In genomic region chr4:87990940-87991339, GRCm38 (mm10) we compare ENCODE assay signal across 23 mouse cellular contexts.
"Had no signal": no experiment of that assay in that cellular context is flagged by ENCODE, and none has a peak within 500 bp of the region (broad histone marks: within the 10 kb centered on the region; RNA-seq: fewer than 3 reads in every experiment).

No protein-coding gene starts in this region.

- H3K36me3 ChIP-seq: intestine, embryonic 15.5 days; limb, embryonic 15.5 days; liver, embryonic 12.5 days had no signal

- H3K27me3 ChIP-seq: heart, embryonic 12.5 days; hindbrain, embryonic 12.5 days; intestine, embryonic 15.5 days; limb, embryonic 13.5 days; limb, embryonic 15.5 days; liver, embryonic 12.5 days had no signal

- H3K27ac ChIP-seq: gastrocnemius, adult 2 months; heart, embryonic 10.5 days; hindbrain, embryonic 10.5 days; hindbrain, embryonic 12.5 days; hindbrain, embryonic 14.5 days; intestine, embryonic 15.5 days; layer of hippocampus, adult 2 months; left cerebral cortex, adult 2 months; limb, embryonic 13.5 days; limb, embryonic 15.5 days; liver, embryonic 12.5 days; liver, embryonic 14.5 days had no signal

- DNase-seq: gastrocnemius, adult 2 months; gastrocnemius, postnatal 10 days; gastrocnemius, postnatal 25 days; heart, postnatal 10 days; heart, postnatal 4 days; kidney, adult 18-20 months; left cerebral cortex, postnatal 4 days; lung, adult 18-20 months had no signal

- H3K4me3 ChIP-seq: gastrocnemius, adult 2 months; heart, embryonic 10.5 days; heart, embryonic 12.5 days; hindbrain, embryonic 10.5 days; hindbrain, embryonic 12.5 days; intestine, embryonic 15.5 days; layer of hippocampus, adult 2 months; left cerebral cortex, adult 2 months; limb, embryonic 13.5 days; limb, embryonic 15.5 days; liver, embryonic 12.5 days had no signal

- H3K9ac ChIP-seq: heart, embryonic 12.5 days; hindbrain, embryonic 12.5 days; hindbrain, embryonic 14.5 days; intestine, embryonic 15.5 days; limb, embryonic 13.5 days; limb, embryonic 15.5 days; liver, embryonic 12.5 days; liver, embryonic 14.5 days had no signal

- H3K9me3 ChIP-seq: heart, embryonic 10.5 days; heart, embryonic 12.5 days; hindbrain, embryonic 10.5 days; hindbrain, embryonic 12.5 days; intestine, embryonic 15.5 days; limb, embryonic 13.5 days; limb, embryonic 15.5 days; liver, embryonic 12.5 days had no signal

- H3K4me2 ChIP-seq: heart, embryonic 12.5 days; hindbrain, embryonic 12.5 days; hindbrain, embryonic 14.5 days; intestine, embryonic 15.5 days; limb, embryonic 13.5 days; limb, embryonic 15.5 days; liver, embryonic 12.5 days had no signal

- ATAC-seq: hindbrain, embryonic 16.5 days; inflammation-experienced regulatory T-cells, adult 6 months; intestine, embryonic 15.5 days; intestine, postnatal 0 days; liver, embryonic 12.5 days had no signal

- H3K4me1 ChIP-seq: intestine, embryonic 15.5 days; limb, embryonic 13.5 days; limb, embryonic 15.5 days; liver, embryonic 12.5 days had no signal
